Mouse (Mus musculus) forelimb bud, embryonic 11.5 days (tissue): ENCODE results near the gene Mroh2a.
A peak's percentile ranks its signal among the peaks of the same experiment; 100 is the strongest.

Experiments
- DNase-seq: peaks from one replicate; pipeline ENCODE4 v3.0.0-alpha.2; 2012; ENCODE audit warnings: low read depth, low spot score

Mroh2a gene

DNA sequence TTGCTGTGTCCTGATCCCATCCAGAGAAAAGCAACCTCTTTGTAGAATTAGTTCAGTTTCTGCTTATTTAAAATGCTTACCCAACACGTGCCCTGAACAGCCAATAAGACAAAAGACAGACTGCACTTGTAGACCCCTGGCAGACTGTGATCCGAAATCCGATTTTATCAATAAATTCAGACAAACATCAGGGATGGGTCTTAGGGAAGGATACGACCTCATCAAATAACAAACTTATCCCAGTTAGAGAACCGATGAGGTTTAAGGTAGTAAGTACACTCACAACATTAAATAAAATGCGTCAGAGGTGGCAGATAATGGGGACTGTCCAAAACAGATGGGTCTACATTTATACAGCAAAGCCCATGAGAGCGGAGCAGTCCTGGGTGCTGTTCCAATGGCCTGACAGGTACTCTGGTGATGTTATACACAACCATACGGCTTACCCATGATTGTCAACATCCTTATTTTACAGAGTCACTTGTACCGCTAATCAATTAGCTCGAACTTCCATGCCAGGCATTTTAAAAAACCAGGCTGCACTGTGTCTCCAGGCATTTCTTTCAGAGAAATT, 49.8 kb downstream of the Mroh2a start:
- DNase-seq: no peak

- DNase-seq: peak; percentile 100
These were observed 50.5 kb downstream of the Mroh2a start, which contains the start of the genes Hjurp and Trpm8 for GRCm38 (mm10) chr1:88277098-88277817. TSS of gene Hjurp (minus strand) at chr1:88277633. TSS of gene Trpm8 (plus strand) at chr1:88277661.

DNA sequence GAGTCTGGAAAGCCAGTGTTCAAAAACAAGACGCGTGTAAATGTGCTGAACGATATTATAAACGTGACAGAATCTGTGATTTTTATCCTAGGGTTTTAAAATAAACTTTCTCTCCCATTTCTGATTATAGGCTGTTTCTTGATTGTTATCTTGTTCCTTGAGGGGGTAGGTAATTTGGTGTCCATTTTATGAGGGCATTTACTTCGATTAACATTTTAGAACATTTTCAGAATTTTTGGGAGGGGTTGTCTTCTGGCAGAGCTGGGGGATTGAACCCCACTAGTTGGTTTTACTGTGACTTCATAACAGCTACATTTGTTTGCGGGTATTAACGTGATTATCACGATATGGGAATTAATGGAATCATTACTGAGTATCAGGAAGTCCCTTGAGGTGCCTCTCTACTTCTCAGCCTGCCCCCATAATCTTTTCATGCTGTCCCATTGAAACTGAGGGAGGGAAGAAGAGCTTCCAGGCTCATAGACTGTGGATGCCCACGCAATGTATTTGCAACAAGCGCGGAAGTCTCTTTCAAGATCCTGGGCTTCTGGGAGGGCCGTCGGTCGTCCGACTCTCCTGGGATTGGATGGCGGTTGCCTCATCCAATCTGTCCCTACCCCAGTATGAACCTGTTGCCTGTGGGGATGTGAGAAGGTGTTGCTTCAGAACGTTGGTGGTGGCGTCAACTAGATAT, 51.2 kb downstream of the Mroh2a start:
- no peak for DNase-seq

DNA sequence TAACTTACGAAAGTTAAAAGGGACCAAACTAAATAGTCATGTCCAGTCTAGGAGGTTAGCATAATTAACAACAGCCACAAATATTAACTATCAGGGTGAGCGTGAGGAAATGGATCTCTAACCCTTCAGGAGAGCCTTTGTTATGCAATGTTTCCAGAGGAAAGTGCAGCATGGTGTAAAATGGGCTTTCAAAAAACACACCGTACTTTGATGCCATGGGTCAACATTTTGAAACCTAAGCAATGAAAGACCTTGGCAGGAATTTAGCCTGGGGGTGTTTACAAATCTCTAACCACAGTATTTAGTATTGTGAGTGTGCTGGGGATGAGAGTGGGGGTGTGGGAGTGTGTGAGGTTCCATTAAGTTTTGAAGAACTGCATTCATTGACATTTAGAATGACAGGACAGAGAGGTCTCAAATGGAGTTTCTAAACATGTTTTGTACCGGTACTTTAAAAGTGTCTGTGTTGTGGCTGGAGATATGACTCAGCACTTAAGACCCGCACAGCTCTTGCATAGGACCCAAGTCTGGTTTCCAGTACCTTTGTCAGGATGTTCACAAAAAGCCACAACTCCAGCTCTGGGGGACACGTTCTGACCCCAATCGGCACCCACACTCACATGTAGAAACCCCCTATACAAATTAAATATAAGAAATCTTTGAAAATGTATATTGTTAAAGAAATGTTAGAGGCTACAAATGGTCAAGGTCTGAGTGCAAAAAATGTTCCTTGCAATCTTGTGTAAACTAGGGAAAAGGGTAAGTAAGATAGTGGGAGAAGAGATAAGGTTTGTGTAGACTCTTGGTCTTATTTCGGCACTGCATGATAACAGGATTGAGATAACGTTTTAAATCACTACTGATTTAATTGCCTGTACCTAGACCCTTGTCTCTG, 52.6 kb downstream of the Mroh2a start:
- DNase-seq: no peak

- no peak for DNase-seq
These were observed 53.4 kb downstream of the Mroh2a start for GRCm38 (mm10) chr1:88280006-88280690.

GRCm38 (mm10) chr1:88282301-88282700, 55.5 kb downstream of the Mroh2a start:
- DNase-seq: no peak

GRCm38 (mm10) chr1:88283376-88284227, 56.8 kb downstream of the Mroh2a start:
- DNase-seq: no peak

- no peak for DNase-seq
These were observed 57.6 kb downstream of the Mroh2a start for GRCm38 (mm10) chr1:88284228-88284945.

- no peak for DNase-seq
These were observed 58.1 kb downstream of the Mroh2a start for GRCm38 (mm10) chr1:88284946-88285320.

DNA sequence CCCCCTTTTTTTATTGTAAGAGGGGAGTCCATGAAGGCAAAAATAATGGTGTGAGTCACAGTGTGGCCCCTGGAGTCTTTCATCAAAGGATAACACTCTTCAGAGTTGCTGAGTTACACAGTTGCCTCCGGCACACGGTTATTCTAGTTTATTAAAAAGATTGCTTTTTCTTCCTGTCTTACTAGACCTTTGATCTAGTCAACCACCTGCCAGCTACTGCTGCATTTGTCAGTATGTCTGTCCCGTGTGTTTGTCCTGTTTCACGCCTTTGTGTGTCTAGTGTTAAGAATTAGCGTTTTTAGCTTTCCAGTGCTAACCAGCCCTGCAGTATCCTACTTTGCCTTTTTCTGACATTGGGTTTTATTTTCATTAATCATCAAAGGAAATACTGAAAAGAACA, 58.9 kb downstream of the Mroh2a start:
- no peak for DNase-seq

GRCm38 (mm10) chr1:88286136-88286845, 59.5 kb downstream of the Mroh2a start:
- no peak for DNase-seq

GRCm38 (mm10) chr1:88286887-88287696, 60.3 kb downstream of the Mroh2a start:
- DNase-seq: no peak

GRCm38 (mm10) chr1:88287697-88287980, 60.9 kb downstream of the Mroh2a start:
- DNase-seq: peak; percentile 54

GRCm38 (mm10) chr1:88288056-88288788, 61.4 kb downstream of the Mroh2a start:
- no peak for DNase-seq

- no peak for DNase-seq
These were observed 62.0 kb downstream of the Mroh2a start for GRCm38 (mm10) chr1:88288789-88289127.

- DNase-seq: no peak
These were observed 62.4 kb downstream of the Mroh2a start for GRCm38 (mm10) chr1:88289152-88289551.

- DNase-seq: no peak
These were observed 63.1 kb downstream of the Mroh2a start for GRCm38 (mm10) chr1:88289917-88290316.

DNA sequence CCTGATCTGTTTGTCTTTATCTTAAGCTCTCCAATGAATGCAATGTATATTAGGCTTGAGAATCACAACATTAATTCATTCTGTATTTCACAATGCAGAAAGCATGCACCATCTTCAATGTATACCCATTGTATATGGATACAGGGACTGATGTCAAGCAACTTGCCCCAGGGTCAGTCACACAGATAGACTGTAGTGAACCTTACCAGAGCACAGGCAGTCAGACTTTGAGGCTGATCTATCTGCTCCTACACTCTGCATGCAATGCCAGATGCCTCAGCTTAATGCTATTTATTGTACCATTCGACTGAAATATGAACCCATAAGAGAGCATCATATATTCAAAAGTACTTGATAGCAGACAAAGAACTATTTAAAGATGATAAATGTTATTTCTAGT, 63.7 kb downstream of the Mroh2a start:
- no peak for DNase-seq
